Mouse (Mus musculus) inflammation-experienced regulatory T-cells, adult 6 months (primary cell): ENCODE results near the gene Cdc7. TPM values are rescaled to one million over a fixed set of nuclear protein-coding genes. Genes with fewer than 3 reads are reported as not detected.
"Not testable (repeated sequence)": the region's sequence is repeated elsewhere in the genome, so short reads cannot be mapped to it uniquely, and the experiment has no call there.

Experiments used
- ATAC-seq: one replicate; pipeline ENCODE4 v1.8.0; 2017
- polyA plus RNA-seq, 3 experiments: library from polyadenylated mRNA; unstranded; fragments of 100-300 nt; shearing (Covaris generic); gene quantifications; one replicate each; pipeline ENCODE4 v1.2.1; 2017

The Cdc7 gene
- 10 to 100 TPM; 18.7 to 25.1 (median 22.2) TPM for polyA plus RNA-seq

DNA sequence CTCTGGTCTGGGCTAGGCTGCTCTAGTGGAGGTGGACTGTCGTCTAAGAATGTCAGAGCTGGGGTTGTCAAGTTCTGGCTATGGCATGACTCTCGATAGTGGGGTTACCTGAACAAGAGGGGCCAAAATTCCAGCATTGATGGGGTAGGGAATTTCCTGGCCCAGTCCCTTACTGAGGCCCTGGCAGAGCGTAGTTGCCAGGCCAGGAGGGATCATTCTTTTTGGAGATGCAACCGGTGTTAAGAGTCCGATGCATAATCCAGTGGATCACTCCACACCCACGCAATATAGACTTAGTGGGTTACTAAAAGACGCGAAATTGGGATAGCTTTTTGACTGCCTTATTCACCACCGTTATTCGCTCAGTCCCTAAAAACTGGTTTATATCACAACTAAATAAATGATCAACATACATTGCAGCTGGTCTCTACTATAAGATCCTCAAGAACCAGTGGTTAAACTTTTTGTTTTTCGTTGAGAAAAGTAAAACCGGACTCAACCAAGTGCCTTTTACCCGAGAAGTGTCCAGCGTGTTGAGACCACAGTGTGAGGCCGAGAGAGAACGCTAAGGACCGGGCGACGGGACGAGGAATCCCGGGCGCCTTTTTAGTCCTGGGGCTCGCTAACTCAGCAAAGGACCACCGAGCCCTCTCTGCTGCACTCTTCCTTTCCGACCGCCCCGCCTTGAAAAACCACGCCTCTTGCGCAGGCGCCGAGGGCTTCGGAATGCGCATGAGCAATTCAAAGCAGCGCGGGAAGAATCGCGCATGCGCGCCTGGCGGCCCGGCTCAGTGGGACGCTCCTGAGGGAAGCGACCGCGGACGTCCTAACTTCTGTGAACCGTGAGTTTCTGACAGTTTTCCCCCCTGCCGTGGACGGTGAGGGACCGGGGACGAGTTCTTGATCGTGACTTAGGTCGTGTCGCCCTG, at the start of gene Cdc7:
Gene Cdc7 (plus strand): TSS at position 739 of the 929 bp plus-strand sequence.
- ATAC-seq: peak; percentile 81

DNA sequence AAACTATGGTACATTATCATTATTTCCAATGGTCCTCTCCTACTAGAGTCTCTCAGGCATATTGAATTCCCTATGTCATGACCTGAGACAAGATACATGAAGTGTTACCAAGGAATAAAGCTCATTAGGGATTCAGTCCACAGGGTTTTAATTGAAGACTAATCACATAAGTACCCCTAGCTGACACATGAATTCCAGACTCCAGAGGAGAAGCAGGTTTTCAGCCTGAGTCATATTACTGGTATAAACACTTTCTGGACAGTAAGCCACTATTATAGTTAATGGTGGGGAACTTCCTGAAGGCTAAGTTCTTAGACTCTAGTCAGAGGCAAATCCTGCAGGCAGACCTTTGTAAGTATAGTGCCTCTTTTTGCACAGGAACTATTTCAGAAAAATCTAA, 44.8 kb upstream of the Cdc7 start:
- no peak for ATAC-seq

DNA sequence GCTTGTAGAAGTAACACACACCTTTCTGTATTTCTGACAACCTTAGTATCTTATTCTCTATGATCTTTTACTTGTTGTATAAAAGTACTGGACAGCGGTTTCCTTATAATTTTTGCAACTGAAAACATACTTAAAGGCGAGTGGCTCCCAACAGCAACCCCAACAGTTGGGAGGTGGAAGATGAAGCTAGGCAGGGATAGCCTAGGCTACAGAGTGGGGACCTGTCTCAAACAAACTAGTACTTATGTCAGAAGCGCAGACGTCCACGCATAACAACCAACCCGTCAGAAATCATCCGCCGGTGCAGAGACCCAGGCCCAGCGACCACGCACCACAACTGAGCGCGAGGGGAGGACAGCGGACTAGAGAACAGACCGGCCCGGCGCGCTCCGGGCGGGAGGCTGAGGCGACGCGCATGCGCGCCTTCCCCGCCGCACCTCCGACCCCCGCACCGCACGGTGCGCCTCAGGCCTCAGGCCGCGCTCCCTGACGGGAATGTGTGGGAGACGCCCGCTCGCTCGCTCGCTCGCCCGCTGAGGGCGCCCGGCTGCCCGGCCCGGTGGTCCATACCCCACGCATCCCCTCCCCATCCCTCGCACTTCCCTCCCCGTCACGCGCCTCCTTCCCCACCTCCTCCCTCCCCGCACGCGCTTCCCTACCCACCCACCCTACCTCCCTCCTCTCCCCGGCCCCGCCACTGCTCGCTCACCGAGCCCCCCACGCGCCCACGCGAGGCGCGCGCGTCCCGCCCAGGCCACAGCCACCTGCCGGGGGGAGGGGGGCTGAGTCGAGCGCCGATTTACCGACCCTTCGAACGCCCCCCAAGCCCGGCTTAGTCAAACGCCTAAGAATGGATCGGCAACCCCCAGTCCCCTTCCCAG, 38.4 kb upstream of the Cdc7 start, which contains the start of gene Hfm1:
Gene Hfm1 (minus strand): TSS at position 834 of the 881 bp plus-strand sequence.
- ATAC-seq: peak; percentile 41

DNA sequence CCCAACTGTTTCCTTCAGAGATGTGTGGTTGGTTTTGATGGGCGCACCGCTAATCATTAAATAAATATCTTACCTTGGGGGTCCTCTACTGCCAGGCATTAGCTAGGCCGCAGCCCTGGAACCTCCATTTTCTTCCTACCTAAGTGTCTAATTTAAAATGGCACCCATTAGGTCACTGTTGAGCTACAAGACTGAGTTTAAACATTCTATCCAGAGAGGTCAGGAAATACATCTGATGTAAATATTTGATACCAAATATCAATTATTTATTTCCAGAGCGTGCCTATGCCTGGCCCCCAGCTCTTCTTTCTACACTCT, 37.8 kb upstream of the Cdc7 start:
- ATAC-seq: no peak

DNA sequence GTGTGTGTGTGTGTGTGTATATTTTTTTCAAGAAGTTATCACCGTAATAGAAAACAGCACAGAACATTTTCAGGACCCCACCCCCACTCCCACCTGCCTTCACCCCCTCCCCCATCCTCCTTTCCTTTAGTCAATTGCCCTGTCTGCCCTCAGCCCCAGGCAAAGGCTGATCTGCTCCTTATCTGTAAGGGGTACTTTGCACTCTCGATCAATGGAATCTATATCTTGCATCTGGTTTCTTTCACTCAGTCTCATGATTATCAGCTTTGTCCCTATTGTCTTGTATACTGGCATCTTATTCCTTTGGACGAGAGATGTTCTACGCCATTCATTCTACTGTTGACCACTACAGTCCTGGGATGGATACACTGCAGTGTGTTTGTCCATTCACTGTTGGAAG, 36.1 kb upstream of the Cdc7 start:
- ATAC-seq: no peak

DNA sequence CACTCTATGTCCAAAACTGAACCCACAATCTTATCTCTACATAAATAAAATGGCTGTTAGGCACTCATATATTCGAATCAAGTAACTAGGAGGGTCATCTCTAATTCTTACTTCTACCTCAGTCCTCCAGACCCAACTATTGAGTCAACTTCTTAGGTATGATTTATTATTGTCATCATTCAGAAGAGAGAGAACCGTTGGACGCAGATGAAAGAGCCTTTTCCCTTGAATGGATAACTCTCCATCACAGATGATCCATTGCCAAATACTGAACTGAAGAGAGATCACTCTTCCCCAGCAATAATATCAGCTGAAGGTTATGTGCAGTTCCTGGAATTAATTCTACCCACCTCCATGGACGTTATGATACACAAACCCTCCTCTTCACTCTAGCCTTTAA, 17.8 kb upstream of the Cdc7 start:
- ATAC-seq: no peak

DNA sequence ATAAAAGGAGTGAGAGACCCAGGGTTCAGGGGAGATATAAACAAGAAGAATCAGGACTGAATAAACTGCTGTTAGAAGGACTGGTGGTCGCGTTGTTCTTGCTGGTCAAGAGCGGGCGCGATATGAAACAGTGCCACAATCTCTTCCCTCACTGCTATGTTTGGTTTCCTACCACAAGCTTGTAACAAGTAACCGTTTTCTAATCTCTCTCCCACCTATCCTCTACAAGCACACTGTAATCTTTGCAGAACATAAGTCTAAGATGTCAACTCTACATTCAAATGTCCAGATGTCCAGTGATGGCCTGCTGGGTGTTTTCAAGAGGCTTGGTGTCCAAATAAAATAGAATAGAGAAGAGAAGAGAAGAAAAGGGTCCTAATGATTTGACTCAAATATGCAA, 15.4 kb upstream of the Cdc7 start:
- ATAC-seq: no peak

DNA sequence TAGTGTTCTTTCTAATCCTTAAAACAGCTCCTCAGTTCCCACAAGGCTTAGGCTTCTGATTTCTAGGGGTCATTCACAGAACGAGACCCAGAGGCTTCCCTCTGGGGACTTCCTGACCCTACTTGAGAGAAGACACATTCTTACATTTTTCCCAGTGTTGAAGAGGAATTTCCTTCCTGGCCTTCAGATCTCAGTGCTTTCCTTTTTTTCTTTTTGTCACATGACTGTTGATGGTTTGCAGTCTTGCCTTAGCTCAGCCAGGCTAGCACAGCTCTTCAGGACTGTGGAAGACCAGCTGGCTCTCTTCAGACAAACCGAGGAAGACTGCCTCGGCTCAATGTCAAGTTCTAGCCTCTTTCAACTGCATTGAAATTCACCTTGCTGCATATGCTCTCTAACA, 7.7 kb upstream of the Cdc7 start:
- no peak for ATAC-seq

DNA sequence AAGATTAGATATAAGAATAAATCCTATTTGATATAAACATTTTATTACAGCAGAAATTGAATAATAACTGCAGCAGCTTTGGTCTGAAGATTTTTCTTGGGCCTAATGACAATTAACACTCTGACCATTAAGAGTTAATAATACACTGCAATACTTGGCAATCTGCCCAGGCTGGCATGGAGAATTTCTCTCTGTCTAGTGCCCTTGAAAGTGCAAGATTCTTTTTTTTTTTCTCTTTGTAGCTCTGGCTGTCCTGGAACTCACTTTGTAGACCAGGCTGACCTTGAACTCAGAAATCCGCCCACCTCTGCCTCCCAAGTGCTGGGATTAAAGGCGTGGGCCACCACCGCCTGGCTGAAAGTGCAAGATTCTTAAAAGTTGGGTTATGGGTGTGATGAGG, 5.1 kb upstream of the Cdc7 start:
- no peak for ATAC-seq

DNA sequence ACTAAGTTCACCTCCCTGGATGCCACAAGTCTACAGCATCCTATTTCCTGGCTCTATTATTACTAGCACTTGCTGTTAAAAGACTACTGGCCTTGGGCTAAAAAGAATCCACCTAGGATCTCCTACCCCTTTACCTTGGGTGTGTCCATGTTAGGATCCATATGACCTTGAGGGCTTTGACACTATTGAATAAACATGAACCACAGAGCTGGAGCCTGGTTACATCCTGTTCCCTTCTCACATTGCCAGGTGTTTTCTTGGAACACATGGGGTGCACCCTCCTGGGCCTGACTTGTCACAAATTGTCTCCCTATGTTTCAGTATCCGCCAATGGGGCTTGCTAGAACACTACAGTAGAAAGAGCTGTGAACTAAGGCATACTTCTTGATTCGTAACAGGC, 3.7 kb upstream of the Cdc7 start:
- no peak for ATAC-seq

DNA sequence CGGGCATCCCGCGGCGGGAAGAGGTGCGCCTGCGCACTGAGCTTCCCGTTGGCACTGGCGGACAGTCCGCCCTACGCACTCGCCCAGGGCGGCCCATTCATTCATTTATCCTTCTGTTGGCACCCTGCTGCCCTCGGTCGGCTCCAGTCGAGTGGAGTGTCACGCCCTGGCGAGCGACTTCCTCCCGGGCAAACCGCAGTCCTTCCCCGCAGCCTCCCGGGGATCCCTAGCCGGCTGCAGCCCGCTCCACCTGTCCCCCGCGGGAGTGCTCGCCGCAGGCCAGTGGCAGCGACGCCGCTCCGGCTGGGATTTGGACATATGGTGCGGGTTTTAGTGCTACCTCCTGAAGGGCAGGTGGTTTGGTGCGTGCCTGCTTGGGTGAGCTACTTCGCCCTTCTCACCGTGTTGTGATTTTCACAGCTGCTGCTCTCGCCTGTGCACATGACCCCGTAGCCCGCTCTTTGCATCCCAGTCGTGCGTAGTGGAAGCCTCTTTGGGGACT, 442 bp downstream of the Cdc7 start:
- peak; percentile 76 for ATAC-seq

DNA sequence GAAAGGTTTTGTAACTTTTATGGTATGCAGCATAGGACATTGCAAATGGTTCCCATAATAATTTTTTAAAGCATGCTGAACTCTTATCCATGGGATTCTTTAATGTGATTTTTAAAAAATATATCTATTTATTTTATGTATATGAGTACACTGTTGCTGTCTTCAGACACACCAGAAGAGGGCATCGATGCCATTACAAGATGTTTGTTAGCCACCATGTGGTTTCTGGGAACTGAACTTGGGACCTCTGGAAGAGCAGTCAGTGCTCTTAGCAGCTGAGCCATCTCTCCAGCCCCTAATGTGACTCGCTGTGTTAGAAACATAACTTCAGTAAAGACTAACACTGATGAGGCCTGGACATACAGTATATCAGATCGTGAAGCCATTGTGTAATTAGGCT, 2.3 kb downstream of the Cdc7 start:
- ATAC-seq: no peak

DNA sequence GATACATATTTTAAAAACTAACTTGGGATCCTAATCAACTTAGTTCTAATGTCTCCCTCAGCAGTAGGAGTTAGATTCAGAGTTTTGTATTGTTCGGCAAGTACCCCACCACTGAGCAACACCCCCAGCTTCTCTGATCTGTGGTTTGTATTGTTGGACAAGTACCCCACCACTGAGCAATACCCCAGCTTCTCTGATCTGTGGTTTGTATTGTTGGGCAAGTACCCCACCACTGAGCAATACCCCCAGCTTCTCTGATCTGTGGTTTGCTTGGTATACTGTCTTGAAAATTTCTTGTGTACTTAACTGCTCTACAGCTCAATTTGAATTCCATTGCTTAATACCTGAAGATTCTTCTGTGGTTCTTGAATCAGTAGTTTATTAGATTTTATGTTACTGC, 3.5 kb downstream of the Cdc7 start:
- ATAC-seq: no peak

DNA sequence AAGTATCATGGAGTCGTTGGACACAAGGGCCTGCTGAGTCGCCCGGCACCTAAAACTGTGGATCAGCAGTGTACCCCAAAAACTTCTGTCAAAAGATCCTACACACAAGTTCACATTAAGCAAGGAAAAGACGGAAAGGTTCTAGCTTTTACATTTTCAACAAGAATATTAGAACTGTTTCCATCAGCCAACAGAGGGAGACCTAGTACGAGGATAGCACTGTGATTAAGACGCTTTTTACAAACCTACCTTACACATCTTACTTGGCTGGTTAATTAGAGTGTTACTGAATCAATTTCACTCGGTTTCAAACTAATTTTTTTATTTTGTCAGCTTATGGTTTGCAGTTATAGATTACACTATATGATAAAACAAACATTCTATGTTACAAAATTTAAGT, 9.8 kb downstream of the Cdc7 start:
- ATAC-seq: no peak

DNA sequence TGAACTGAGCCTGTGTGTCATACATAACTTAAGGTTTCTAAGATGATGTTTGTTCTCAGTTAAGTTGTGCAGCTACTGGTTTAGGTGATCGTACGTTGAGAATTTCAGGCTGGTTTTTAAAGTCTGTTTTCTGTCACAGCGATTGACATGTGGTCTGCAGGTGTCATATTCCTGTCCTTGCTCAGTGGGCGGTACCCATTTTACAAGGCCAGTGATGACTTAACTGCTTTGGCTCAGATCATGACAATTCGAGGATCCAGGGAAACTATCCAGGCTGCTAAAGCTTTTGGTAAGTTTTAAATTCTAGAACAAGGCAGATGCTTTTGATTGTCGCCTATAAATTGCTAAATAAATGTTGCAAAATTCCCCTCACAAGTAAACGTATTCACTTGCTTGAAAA, 15.0 kb downstream of the Cdc7 start:
- ATAC-seq: no peak

DNA sequence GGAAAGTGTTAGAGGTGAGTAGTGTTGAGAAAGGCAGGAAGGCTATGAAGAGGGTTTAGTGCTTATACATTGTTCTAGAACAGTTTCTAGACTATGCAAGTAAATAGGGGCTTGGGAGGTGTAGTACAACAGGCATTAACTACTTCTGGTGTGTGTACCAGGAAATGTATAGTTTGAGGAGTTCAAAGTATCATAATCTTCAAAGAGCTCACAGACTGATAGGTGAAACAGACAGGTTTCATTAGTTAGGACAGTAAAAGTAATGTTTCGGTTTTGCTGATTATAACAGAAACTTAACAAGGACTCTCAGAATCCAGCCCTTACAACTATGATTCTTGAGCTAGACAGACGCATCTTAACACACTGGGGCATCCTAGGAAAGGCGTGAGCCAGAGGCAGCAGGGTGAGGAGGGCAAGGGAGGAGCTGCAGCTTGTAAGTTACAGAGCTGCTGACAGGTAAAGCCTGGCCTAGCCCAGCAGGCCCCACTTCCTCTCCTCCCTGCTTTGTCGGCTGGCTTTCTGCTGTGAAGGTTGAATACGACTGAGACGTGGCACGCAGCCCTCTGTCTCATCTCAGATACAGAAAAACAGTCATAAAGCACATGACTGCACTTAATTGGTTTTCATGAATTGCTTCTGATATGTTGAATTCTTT, 18.3 kb downstream of the Cdc7 start:
- ATAC-seq: peak; percentile 80

DNA sequence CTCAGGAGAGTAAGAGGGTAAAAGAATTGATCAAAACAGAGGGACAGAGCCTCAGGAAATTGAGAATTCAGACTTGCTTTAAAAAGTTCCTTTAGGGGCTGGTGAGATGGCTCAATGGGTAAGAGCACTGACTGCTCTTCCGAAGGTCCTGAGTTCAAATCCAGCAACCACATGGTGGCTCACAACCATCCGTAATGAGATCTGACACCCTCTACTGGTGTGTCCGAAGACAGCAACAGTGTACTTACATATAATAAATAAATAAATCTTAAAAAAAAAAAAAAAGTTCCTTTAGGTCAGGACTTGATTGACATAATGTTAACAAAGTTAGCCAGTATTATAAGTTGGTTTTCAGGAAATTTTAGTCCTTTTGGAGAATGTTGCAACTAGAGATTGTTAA, 20.8 kb downstream of the Cdc7 start:
- not testable (repeated sequence) for ATAC-seq

DNA sequence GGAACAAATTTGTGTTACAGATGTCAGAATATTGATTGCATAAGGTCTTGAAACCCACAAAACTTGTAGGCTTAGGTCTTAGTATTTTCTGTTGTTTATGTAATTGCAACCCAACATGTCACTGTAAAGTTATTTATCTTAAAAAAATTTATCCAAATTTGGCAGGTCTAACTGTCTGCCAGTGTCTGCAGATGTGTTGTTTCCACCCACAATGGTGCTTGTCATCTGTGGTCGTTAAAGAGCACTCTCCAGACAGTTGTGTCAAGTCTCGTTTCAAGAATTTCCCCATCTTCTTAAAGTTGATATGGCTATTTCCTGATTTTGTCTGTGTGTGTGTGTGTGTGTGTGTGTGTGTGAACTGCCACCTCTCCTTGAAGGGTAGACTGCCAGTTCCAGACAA, 21.5 kb downstream of the Cdc7 start:
- ATAC-seq: no peak

DNA sequence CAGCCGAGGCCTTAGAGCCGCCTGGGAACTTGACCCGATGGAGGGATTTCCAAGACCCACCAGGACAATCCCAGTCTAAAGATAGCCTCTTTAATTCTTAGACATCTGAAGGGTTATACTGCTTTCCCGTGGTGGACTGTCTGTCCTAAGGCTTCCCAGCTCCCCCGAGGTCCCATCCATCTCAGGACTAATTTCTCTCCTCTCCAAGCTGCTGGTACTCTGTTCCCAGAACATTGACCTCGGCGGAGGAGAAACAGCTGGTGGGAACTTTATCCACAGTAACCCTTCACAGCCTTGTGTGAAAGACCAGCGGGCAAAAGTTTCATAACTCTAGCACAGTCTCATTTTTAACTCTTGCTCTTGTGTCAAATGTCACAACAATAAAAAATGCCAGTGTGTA, 25.1 kb downstream of the Cdc7 start:
- ATAC-seq: no peak

DNA sequence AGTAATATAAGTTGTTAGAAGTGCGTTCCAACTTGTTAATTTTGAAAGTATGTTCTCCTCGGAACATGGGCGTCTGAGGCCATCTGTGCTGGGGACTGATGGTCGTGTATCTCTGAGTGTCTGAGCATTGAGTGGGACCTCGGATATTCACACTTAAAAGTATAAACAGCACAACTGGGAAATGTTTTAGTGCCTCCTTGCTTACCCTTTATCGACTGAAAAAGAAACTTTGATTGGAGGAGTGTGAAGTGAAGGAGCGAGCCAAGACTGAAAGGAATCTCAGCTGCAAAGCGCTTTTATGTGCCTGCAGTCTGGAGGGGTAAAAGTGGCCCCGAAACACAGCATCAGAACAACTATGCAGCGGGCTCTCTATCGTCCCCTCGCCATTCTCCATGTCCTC, 25.7 kb downstream of the Cdc7 start:
- no peak for ATAC-seq

DNA sequence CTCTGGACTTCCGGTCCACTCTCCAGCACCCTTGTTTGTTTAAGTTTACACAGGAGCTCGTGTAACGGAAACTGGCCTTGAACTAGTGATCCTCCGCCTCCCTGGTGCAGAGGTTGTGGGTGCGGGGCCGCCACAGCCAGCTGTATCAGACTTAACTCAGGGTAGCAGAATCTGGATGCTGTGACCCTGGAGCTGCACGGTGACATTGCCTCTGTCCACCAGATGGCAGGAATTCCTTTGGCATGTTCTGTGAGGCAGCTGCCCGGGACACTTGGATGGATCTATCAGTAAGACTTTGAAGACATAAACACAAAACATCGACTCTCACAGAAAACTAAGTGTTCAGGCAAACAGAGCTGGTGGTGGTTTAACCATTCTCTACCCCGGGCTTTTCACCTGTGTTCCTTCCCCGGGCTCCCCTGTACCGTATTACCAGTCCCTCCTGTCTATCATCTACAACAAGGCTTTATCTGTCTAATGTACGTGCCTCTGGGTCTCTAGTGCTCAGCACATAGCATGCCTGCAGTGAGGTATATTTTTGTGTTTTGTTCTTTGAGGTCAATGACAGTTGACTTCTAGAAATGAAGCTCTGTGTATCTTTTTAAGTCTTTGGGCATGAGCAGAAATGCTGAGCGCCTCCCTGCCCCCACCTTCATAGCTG, 26.6 kb downstream of the Cdc7 start:
- peak; percentile 56 for ATAC-seq

DNA sequence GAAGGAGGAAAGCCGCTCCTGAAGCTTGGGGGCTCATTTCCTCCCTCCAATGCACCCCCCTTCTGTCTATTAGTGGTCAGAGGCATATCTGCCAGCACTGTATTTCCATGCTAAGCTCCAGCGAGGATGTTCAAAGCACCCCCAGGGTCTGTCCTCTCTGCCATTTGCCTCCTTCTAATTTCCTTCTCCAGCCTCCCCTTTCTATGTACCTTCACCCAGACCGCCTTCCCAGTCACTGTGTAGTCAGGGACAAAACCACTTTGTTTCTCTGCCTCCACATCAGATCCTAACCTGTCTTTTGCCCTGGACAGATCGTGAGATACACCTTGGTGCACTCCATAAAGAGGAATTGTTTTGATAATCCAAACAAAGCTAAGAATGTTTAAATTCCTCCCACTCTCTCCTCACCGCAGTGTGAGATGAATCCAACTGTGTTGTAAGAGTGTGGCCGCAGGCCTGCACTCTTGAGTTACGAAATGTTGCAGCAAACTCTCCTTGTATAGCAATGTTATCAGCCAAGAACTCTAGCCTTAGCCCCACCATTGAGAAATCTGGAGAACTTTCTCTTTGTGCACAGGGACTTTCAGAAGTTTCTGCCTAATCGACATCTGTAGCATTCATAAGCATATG, 27.3 kb downstream of the Cdc7 start:
- no peak for ATAC-seq
